In the genomic region with DNA sequence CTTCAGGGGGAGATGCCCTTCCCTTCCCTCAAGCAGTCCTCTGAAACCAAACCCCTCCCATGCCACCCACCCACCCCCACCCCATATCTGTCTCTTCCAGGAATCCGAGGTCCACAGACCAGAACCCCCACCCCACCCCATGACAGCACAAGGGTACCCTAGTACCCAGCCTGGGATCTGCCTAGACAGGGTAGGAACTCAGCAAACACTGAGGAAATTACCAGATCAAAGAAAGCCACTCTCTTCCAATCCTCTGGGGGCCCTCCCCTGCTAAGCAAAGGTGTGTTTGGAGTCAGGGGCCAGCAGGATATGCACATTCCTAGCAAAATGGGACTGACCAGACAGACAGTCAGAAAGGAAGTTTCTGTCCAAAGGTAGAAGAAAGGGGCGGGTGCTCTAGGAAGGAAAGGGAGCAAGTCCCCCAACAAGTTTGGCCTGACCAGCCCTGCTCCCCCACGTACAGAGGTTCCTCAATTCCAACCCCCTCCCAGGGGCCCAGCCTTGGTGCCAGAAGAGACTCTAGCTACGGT, we compare ENCODE assay signal across 10 mouse cellular contexts. TPM values are rescaled to one million over a fixed set of nuclear protein-coding genes. Genes with fewer than 3 reads are reported as not detected.
DNase-seq lines count a peak whose midpoint lies in the region; ATAC-seq and TF ChIP-seq lines count a peak whose summit lies in the region.
"Had no signal": no experiment of that assay in that cellular context is flagged by ENCODE, and none has a peak within 500 bp of the region (broad histone marks: within the 10 kb centered on the region; RNA-seq: fewer than 3 reads in every experiment).

No protein-coding gene starts in this region.

- peak overlapping the region; percentile 40; the same call in 1 of the 2 replicates for H3K4me3 ChIP-seq in G1E (ENCODE audit: low read depth, low read length)
- peak overlapping the region; percentile 80 for H3K4me3 ChIP-seq in hindbrain, embryonic 13.5 days
- peak overlapping the region; percentile 99 for H3K4me3 ChIP-seq in midbrain, embryonic 10.5 days

- peaks cover 18% of the 10 kb centered on the region; the same call in 1 of the 2 replicates for H3K27me3 ChIP-seq in G1E (ENCODE audit: insufficient read depth, low read length)
- peaks cover 78% of the 10 kb centered on the region for H3K27me3 ChIP-seq in hindbrain, embryonic 13.5 days
- H3K27me3 ChIP-seq in midbrain, embryonic 10.5 days (ENCODE audit: low read depth, poor library complexity, severe bottlenecking), result peaks cover 28% of the 10 kb centered on the region

- DNase-seq in B cell, adult 2 months, result peak; percentile 24 to 27
- DNase-seq in G1E (ENCODE audit: low spot score) (no peak), adipocyte (ENCODE audit: low spot score) (no peak)
- no peak for DNase-seq in midbrain, embryonic 10.5 days (ENCODE audit: low spot score)
- DNase-seq in gastrocnemius, adult 18-20 months (ENCODE audit: low spot score), result no peak
- DNase-seq: cerebellum, postnatal 36 days; heart, postnatal 4 days; lung, postnatal 4 days had no signal

- H3K36me3 ChIP-seq in G1E (replicated peaks), result peaks cover 15% of the 10 kb centered on the region
- no peaks in the 10 kb centered on the region for H3K36me3 ChIP-seq in hindbrain, embryonic 13.5 days
- H3K36me3 ChIP-seq in midbrain, embryonic 10.5 days, result peaks cover 58% of the 10 kb centered on the region

- peak overlapping the region; percentile 83; the same call in 1 of the 2 replicates for H3K9ac ChIP-seq in hindbrain, embryonic 13.5 days

- WGBS in hindbrain, embryonic 13.5 days, result 34% methylated on average over 4 of the region's 4 CpGs
- WGBS in midbrain, embryonic 10.5 days, result 24% methylated on average over 4 of the region's 4 CpGs

- TF ChIP-seq CTCF in G1E (IDR thresholded peaks at IDR 0.05; ENCODE audit: low read depth, low read length), result no peak

- no peak for ATAC-seq in G1E (ENCODE audit: extremely low read depth, insufficient number of reproducible peaks, low FRiP score, poor library complexity, severe bottlenecking)
- no peak for ATAC-seq in hindbrain, embryonic 13.5 days (ENCODE audit: low FRiP score)
- no peak for ATAC-seq in erythroid progenitor cell, adult 5-6 weeks (replicated peaks; ENCODE audit: low FRiP score, poor library complexity, severe bottlenecking)

- H3K9me3 ChIP-seq in G1E (replicated peaks), result peaks cover 42% of the 10 kb centered on the region
- no peaks in the 10 kb centered on the region for H3K9me3 ChIP-seq in hindbrain, embryonic 13.5 days
- H3K9me3 ChIP-seq in midbrain, embryonic 10.5 days (replicated peaks), result no peaks in the 10 kb centered on the region

- H3K27ac ChIP-seq in hindbrain, embryonic 13.5 days, result no peak overlapping the region
- peak overlapping the region; percentile 99 for H3K27ac ChIP-seq in midbrain, embryonic 10.5 days (replicated peaks)

- H3K4me1 ChIP-seq in G1E (ENCODE audit: insufficient read depth, low read depth, low read length), result peaks cover 21% of the 10 kb centered on the region
- peaks cover 69% of the 10 kb centered on the region for H3K4me1 ChIP-seq in hindbrain, embryonic 13.5 days (replicated peaks)
- H3K4me1 ChIP-seq in midbrain, embryonic 10.5 days, result peaks cover 92% of the 10 kb centered on the region

- peak overlapping the region; percentile 98 for H3K4me2 ChIP-seq in hindbrain, embryonic 13.5 days

RNA-seq across cellular contexts. Expression of a gene that starts 3.2 kb away (rescaled TPM):
- total RNA-seq in G1E (2014; fragmentation: Nextera tagmentation) (20.2 and 21.6 TPM in 2 replicates), G1E (2017) (0.93 and 1.0 TPM in 2 replicates)
- 54.1 and 64.6 TPM in 2 replicates for polyA plus RNA-seq in G1E (2012)
- 19.6 and 19.9 TPM in 2 replicates for polyA plus RNA-seq in hindbrain, embryonic 13.5 days (2015; fragmentation: Nextera tagmentation; extraction: Ambion mirVana)
- polyA plus RNA-seq in midbrain, embryonic 10.5 days (2016; fragmentation: Nextera tagmentation; extraction: Ambion mirVana), result 21.8 and 25.5 TPM in 2 replicates
- 1 to 10 TPM; 7.5 TPM for total RNA-seq in gastrocnemius, adult 18-20 months (2021)
- 4.0 and 5.4 TPM in 2 replicates for total RNA-seq in erythroid progenitor cell, adult 5-6 weeks (2015; ENCODE audit: low replicate concordance)
- 0.30 and 1.0 TPM in 2 replicates for total RNA-seq in erythroid progenitor cell, adult 5-6 weeks (2017; ENCODE audit: low replicate concordance)

Comparison
In these comparisons a context has a peak if more than half of its experiments do, and no peak if none do; other contexts are left out.
1. DNase-seq: peak in B cell, adult 2 months (2 of 2); none in G1E (single experiment), midbrain, embryonic 10.5 days (single experiment), adipocyte (single experiment) and gastrocnemius, adult 18-20 months (single experiment).
2. H3K4me3 ChIP-seq: peak in every context shown above with its lines; median percentile 99 in midbrain, embryonic 10.5 days; 80 in hindbrain, embryonic 13.5 days; 40 in G1E.